Mouse (Mus musculus) midbrain, embryonic 14.5 days (tissue): ENCODE measurements around the gene Arhgap20. TPM values are rescaled to one million over a fixed set of nuclear protein-coding genes. Genes with fewer than 3 reads are reported as not detected.

Source experiments
- ATAC-seq: fragments of 200-750 bp; cut with Nextera tagmentation; 2 replicates; pipeline ENCODE4 v1.8.0; 2017; ENCODE audit warnings: moderate number of reproducible peaks, moderate library complexity; ENCODE audit not compliant: low FRiP score, low TSS enrichment
- DNase-seq: peaks from one replicate; pipeline ENCODE4 v3.0.0-alpha.2; 2015
- H3K27ac ChIP-seq: fragments of 300-500 bp; sonication (generic); replicated peaks from 2 replicates; pipeline ENCODE4 v1.5.1; 2014; ENCODE audit warnings: mild to moderate bottlenecking, low read depth, low read length, moderate library complexity
- H3K27me3 ChIP-seq: fragments of 300-500 bp; sonication (generic); 2 replicates; pipeline ENCODE4 v1.6.1; 2014; ENCODE audit warnings: low read length, control low read depth, mixed read lengths; ENCODE audit not compliant: control insufficient read depth, insufficient read depth
- H3K36me3 ChIP-seq: fragments of 300-500 bp; sonication (generic); 2 replicates; pipeline ENCODE4 v1.6.1; 2014; ENCODE audit warnings: low read length, control low read depth; ENCODE audit not compliant: control insufficient read depth, insufficient read depth
- H3K4me1 ChIP-seq: fragments of 300-500 bp; sonication (generic); 2 replicates; pipeline ENCODE4 v1.6.1; 2014; ENCODE audit warnings: mild to moderate bottlenecking, antibody characterized with exemption, low read length, control low read depth; ENCODE audit not compliant: control insufficient read depth, insufficient read depth
- H3K4me2 ChIP-seq: fragments of 300-500 bp; sonication (generic); 2 replicates; pipeline ENCODE4 v1.6.1; 2014; ENCODE audit warnings: mild to moderate bottlenecking, low read length, moderate library complexity
- H3K4me3 ChIP-seq: fragments of 300-500 bp; sonication (generic); replicated peaks from 2 replicates; pipeline ENCODE4 v1.5.1; 2014; ENCODE audit warnings: low read depth, low read length
- H3K9ac ChIP-seq: fragments of 300-500 bp; sonication (generic); replicated peaks from 2 replicates; pipeline ENCODE4 v1.6.1; 2014; ENCODE audit warnings: mild to moderate bottlenecking, low read length, moderate library complexity
- H3K9me3 ChIP-seq: fragments of 300-500 bp; sonication (generic); 2 replicates; pipeline ENCODE4 v1.6.1; 2016; ENCODE audit warnings: low read length, control low read depth, mixed read lengths; ENCODE audit not compliant: control insufficient read depth
- WGBS: fragments of 180-500 bp; shearing (Covaris S2); extraction: QIAGEN DNeasy Blood & Tissue Kit; methylation state at CpG from one replicate; pipeline ENCODE4 v1.1.7; 2014; 5-methylcytosine and 5-hydroxymethylcytosine counted together
- polyA plus RNA-seq: library from polyadenylated mRNA; unstranded; fragments of >200 nt; fragmentation: Nextera tagmentation; extraction: Ambion mirVana; gene quantifications from 2 replicates; pipeline ENCODE4 v1.2.1, GENCODE M21; 2014

The Arhgap20 gene
- polyA plus RNA-seq, 1 experiment from 2014 or later: 16.2 TPM

DNA sequence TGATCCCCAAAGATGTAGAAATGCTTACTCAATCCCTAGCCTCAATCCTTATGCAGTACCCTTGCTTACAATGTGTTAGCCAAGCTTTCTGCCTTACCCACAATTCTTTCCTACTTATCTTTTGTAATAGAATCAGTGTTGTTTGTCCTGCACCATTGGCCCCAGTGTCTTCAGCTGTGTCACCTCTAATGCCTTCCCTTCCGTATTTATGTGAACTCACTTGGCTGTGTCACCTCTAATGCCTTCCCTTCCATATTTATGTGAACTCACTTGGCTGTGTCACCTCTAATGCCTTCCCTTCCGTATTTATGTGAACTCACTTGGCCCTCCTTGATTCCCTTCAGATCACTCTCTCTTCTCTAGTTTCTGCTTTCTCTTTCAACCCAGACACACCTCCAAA is 4.1 kb upstream of the Arhgap20 start:
- no peak overlapping the region for H3K27ac ChIP-seq
- no peaks in the 10 kb centered on the region for H3K9me3 ChIP-seq
- no peak overlapping the region for H3K9ac ChIP-seq
- H3K36me3 ChIP-seq: no peaks in the 10 kb centered on the region
- no peak overlapping the region for H3K4me2 ChIP-seq
- H3K4me1 ChIP-seq: peaks cover 4% of the 10 kb centered on the region; the same call in 1 of the 2 replicates
- 56% methylated on average over 2 of the region's 2 CpGs for WGBS
- no peak overlapping the region for H3K4me3 ChIP-seq
- DNase-seq: no peak
- H3K27me3 ChIP-seq: no peaks in the 10 kb centered on the region
- no peak for ATAC-seq

DNA sequence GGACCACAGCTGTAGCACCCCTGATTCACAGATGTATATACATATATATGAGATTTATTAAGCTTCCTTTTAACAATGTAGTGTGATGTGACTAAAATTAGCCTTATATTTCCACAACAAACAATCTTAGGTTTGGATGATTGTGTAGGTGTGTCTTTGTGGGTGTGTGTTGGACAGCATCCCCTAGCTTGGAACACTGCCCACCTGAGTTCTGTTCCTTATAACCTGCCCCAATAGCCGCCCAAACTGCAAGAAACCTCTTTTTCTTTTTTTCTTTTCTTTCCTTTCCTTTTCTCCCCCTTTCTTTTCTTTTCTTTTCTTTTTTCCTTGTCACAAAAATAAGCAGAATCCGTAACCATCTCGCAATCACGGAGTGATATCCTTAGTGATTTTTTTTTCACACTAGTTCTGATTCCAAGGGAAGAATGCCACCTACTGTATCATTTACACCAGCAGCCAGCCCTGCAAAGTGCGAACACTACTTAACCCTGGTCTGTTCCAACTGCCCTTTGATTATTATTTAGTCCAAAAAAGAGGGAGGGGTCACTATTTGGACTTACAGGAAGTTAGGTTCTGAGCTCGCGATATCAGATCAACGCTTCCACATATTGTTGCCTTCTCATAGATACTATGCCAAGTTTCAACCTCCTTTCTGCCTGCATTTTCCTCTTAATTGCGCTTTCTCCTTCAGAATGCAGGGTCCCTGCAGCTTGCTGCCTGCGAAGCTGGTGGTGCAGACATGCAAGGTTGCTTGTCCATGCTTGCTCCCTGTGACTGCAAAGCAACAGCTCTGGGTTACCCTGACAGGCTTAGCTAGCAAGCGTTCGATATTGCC is 879 bp upstream of the Arhgap20 start:
- peaks cover 11% of the 10 kb centered on the region; the same call in 1 of the 2 replicates for H3K4me1 ChIP-seq
- H3K36me3 ChIP-seq: no peaks in the 10 kb centered on the region
- peak overlapping the region; percentile 70 for H3K4me3 ChIP-seq
- peak overlapping the region; percentile 80 for H3K4me2 ChIP-seq
- H3K27me3 ChIP-seq: no peaks in the 10 kb centered on the region
- DNase-seq (peak; percentile 73), ATAC-seq (peak; percentile 51)
- WGBS: 6% methylated on average over 12 of the region's 12 CpGs
- H3K27ac ChIP-seq: peak overlapping the region; percentile 89
- H3K9me3 ChIP-seq: no peaks in the 10 kb centered on the region
- H3K9ac ChIP-seq: peak overlapping the region; percentile 70

DNA sequence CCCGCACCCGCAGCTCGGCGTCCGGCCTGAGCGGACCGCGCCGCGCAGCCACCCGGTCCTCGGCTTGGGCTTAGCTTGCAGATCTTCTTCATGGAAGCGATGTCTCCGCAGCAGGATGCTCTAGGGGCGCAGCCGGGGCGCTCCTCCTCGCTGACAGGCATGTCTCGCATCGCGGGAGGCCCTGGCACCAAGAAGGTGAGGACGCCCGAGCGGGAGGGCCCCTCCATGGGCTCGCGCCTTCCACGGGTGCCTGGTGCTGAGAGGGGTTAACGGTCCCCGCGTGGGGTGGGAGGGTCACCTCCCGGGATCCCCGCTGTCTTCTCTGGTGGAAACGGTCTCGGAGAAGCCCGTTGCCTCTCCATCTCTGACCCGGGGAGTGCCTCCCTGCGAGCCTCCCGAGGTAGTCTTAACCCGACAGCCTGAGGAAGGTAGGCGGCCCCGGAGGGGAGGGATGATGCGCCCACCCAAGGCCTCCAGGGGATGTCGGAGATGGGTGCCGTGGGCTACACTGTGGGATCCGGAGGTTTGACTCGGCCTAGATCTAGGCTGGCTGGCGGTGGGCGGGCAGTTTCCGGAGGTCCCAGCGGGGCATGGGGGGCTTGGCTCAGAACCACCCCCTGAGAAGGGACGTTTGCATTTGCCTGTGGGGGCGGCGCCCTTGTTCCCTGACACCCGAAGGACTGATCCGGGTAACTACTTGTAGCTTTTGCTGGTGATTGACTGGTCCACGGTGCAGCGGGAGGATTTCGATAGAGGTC is 459 bp downstream of the Arhgap20 start:
- peak overlapping the region; percentile 70 for H3K9ac ChIP-seq

DNA sequence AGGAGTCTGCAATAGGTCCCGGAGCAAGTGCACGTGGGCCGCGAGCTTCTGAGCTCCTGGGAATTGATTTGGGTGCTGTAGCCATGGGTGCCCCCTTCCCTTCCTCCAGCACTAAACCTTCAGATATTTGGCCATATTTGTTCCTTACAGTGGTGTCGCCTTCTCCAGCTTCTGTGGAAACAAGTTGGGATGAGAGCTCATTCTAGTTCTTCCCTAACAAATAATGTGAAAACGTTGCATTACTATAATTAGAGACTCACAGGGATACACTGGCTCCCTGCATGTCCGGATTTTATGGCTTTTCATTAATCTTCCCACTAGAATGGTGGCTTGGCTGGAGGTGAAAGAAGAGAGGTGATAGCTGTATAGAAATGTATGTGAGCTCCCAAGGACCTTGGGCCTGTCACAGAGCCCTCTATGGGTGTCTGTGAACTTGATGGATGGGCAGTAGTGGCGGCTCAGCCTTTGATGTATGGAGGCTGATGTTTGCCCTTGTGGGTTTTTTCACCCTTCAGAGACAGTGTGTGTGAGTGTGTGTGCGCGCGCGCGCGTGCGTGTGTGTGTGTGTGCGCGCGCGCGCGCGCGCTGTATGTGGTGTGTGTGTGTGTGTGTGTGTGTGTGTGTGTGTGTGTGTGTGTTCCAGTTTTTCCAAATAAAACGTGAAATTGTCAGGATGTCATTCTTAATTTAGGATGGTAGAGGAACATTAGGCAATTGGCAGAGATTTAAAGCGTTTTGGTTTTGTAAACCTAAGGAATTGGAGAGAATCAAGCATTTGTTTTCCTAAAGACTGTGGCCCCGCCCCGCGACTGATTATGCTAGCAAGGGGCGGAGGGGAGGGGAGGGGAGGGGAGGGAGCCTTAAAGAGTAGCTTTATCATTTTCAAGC is 1.3 kb downstream of the Arhgap20 start:
- Histone ChIP-seq H3K4me3 (peak overlapping the region; percentile 70), H3K27me3 (no peaks in the 10 kb centered on the region), H3K9ac (peak overlapping the region; percentile 70), H3K4me1 (peaks cover 11% of the 10 kb centered on the region; the same call in 1 of the 2 replicates), H3K9me3 (no peaks in the 10 kb centered on the region), H3K4me2 (peak overlapping the region; percentile 80), H3K36me3 (no peaks in the 10 kb centered on the region), H3K27ac (peak overlapping the region; percentile 89)
- peak; percentile 81 for DNase-seq
- ATAC-seq: peak; percentile 6; the same call in 1 of the 2 replicates
- under 1% methylated on average over 29 of the region's 29 CpGs for WGBS

More for the DNA sequence above, 459 bp downstream of the Arhgap20 start:
- Histone ChIP-seq H3K4me1 (peaks cover 11% of the 10 kb centered on the region; the same call in 1 of the 2 replicates), H3K4me3 (peak overlapping the region; percentile 70), H3K27ac (peak overlapping the region; percentile 89), H3K9me3 (no peaks in the 10 kb centered on the region), H3K27me3 (no peaks in the 10 kb centered on the region), H3K4me2 (peak overlapping the region; percentile 80), H3K36me3 (no peaks in the 10 kb centered on the region)
- peak; percentile 62 for DNase-seq
- under 1% methylated on average over 57 of the region's 58 CpGs for WGBS
- peak; percentile 10 for ATAC-seq

GRCm38 (mm10) chr9:51774201-51774600 is 9.1 kb downstream of the Arhgap20 start:
- ATAC-seq (no peak), DNase-seq (no peak)
- 91% methylated on average over 3 of the region's 3 CpGs for WGBS
- Histone ChIP-seq H3K9ac (no peak overlapping the region), H3K27ac (no peak overlapping the region), H3K4me2 (no peak overlapping the region), H3K4me3 (no peak overlapping the region), H3K9me3 (no peaks in the 10 kb centered on the region), H3K36me3 (no peaks in the 10 kb centered on the region), H3K4me1 (no peaks in the 10 kb centered on the region), H3K27me3 (no peaks in the 10 kb centered on the region)

- Histone ChIP-seq H3K4me1 (no peaks in the 10 kb centered on the region), H3K4me3 (no peak overlapping the region), H3K4me2 (no peak overlapping the region), H3K27ac (no peak overlapping the region), H3K27me3 (no peaks in the 10 kb centered on the region), H3K9ac (no peak overlapping the region), H3K9me3 (no peaks in the 10 kb centered on the region), H3K36me3 (no peaks in the 10 kb centered on the region)
- WGBS: 76% methylated on average over 2 of the region's 2 CpGs
- no peak for ATAC-seq
- DNase-seq: no peak
These were observed 11.3 kb downstream of the Arhgap20 start for GRCm38 (mm10) chr9:51776459-51776858.

DNA sequence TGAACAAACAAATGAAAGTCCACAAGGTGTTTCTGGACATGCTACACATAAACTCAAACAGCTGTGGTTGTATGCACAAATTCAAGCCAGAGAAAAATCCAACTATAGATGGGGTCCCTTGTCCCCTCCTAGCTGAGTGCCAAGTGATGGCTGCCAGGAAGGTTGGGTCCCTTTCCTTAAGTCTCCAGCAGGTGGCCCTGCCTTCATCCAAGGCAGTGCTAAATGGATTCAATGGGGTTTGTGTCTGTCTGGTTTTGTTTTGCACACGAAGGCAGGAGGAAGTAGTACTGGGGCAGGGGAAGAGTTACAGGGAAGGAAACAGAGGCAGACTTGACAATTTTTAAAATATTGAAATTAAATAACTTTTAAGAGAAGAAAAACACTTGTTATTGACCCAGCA is 12.0 kb downstream of the Arhgap20 start:
- no peak overlapping the region for H3K9ac ChIP-seq
- no peaks in the 10 kb centered on the region for H3K27me3 ChIP-seq
- ATAC-seq (no peak), DNase-seq (peak; percentile 56)
- H3K4me3 ChIP-seq: no peak overlapping the region
- no peaks in the 10 kb centered on the region for H3K9me3 ChIP-seq
- no peaks in the 10 kb centered on the region for H3K4me1 ChIP-seq
- no peak overlapping the region for H3K27ac ChIP-seq
- no peak overlapping the region for H3K4me2 ChIP-seq
- 3% methylated on average over 1 of the region's 1 CpGs for WGBS
- H3K36me3 ChIP-seq: no peaks in the 10 kb centered on the region

- no peak overlapping the region for H3K9ac ChIP-seq
- H3K36me3 ChIP-seq: no peaks in the 10 kb centered on the region
- WGBS: 84% methylated on average over 5 of the region's 5 CpGs
- DNase-seq (no peak), ATAC-seq (no peak)
- no peak overlapping the region for H3K4me2 ChIP-seq
- H3K4me3 ChIP-seq: no peak overlapping the region
- no peaks in the 10 kb centered on the region for H3K9me3 ChIP-seq
- no peak overlapping the region for H3K27ac ChIP-seq
- H3K27me3 ChIP-seq: no peaks in the 10 kb centered on the region
- no peaks in the 10 kb centered on the region for H3K4me1 ChIP-seq
These were observed 14.1 kb downstream of the Arhgap20 start for GRCm38 (mm10) chr9:51779232-51779631.
